Mouse (Mus musculus): ENCODE measurements around the gene Bfar. TPM values are rescaled to one million over a fixed set of nuclear protein-coding genes. Genes with fewer than 3 reads are reported as not detected.
A peak's percentile ranks its signal among the peaks of the same experiment; 100 is the strongest.
"Not testable (repeated sequence)": the region's sequence is repeated elsewhere in the genome, so short reads cannot be mapped to it uniquely, and the experiment has no call there.

Gene Bfar
- total RNA-seq, 1 experiment: 39.4 TPM

DNA sequence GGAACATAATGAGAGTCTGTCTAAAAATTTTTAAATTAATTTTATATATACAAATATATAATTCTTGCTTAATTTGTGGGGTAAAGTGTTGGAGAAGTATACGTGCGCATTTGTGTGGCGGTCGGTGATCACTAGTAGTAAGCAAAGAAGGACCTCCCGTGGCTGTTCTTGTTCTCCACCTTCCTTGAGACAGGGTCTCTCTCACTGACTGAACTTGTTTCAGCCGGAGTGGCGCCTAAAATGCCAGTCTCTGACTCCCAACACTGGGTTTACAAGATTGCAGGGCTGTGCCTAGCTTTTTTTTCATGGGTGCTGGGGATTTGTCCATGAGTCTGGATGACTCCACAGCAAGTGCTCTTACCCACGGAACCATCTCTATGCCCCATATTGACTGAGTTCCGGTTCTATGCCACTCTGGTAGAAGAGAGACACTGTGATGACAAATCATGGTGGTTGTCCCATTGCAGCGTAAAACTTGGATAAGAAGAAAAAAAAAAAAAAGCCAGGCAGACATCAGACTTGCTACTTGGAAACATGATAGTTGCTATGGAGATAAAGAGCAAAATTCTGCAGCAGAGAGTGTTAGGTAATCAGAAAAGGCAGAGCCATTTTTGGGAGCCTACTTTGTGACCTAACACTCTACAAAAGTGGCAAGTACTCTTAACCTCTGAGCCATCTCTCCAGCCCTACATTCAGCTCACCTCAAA is 3.1 kb upstream of the Bfar start:
- Histone ChIP-seq H3K4me3 (ENCODE audit: insufficient read depth in 1 of 2, low read depth in 1 of 2, low read length in 2 of 2, poor library complexity in 1 of 2, severe bottlenecking in 1 of 2) (peak overlapping the region; percentile 75 to 81; a peak in 2 of 4 replicates), H3K4me1 (ENCODE audit: control insufficient read depth in 2 of 2, insufficient read depth in 2 of 2, low read length in 2 of 2, poor library complexity in 1 of 2) (peaks cover 0 to 6% of the 10 kb centered on the region in 2 experiments; a peak in 1 of 4 replicates), H3K9me3 (ENCODE audit: control insufficient read depth, insufficient read depth, low read depth, low read length) (no peaks in the 10 kb centered on the region), H3K9ac (ENCODE audit: insufficient read depth, low read depth, low read length, poor library complexity, severe bottlenecking) (no peak overlapping the region; the same call in 1 of the 2 replicates), H3K36me3 (ENCODE audit: control insufficient read depth, insufficient read depth, low read length, poor library complexity, severe bottlenecking) (peaks cover 1% of the 10 kb centered on the region; the same call in 1 of the 2 replicates), H3K27ac (ENCODE audit: insufficient read depth, low read depth, low read length, poor library complexity, severe bottlenecking) (no peak overlapping the region)
- in situ Hi-C loops (cut with MboI; ENCODE audit: low sequenced_read_pairs in 2 of 2, unreplicated experiment in 2 of 2): no loop called here
- no peak for DNase-seq (ENCODE audit: low read depth, low spot score)
- TF ChIP-seq ZNF384 (IDR thresholded peaks at IDR 0.05; ENCODE audit: low read depth, low read length) (no peak), ZC3H11A (IDR thresholded peaks at IDR 0.05; ENCODE audit: borderline replicate concordance, low read depth, low read length) (no peak), CHD2 (IDR thresholded peaks at IDR 0.05; ENCODE audit: low read depth, low read length) (no peak), MAFK (IDR thresholded peaks at IDR 0.05; ENCODE audit: insufficient read depth, low read depth, low read length) (no peak), HCFC1 (IDR thresholded peaks at IDR 0.05; ENCODE audit: borderline replicate concordance, insufficient read depth, low read length) (no peak)

DNA sequence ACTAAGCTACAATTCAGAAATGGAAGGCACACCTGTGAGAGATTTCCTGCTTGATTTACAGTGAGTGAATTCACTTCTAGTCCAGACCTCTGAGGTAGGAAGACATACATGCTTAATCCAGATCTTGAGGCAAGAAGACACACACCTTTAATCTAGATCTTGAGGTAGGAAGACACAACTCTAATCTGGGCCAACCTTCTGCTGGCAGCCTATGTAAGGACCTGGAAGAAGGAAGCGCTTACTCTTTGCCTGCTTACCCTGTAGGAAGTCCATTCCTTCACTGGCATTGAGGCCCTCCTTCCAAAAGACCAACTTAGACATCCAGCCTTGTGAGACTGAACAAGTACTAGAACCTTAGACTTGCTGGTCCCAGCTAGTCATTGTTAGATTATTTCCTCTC is 2.4 kb upstream of the Bfar start:
- no peak for TF ChIP-seq MAFK (IDR thresholded peaks at IDR 0.05; ENCODE audit: insufficient read depth, low read depth, low read length)
- TF ChIP-seq ZNF384 (IDR thresholded peaks at IDR 0.05; ENCODE audit: low read depth, low read length): no peak
- no peak for TF ChIP-seq ZC3H11A (IDR thresholded peaks at IDR 0.05; ENCODE audit: borderline replicate concordance, low read depth, low read length)
- TF ChIP-seq HCFC1 (IDR thresholded peaks at IDR 0.05; ENCODE audit: borderline replicate concordance, insufficient read depth, low read length): no peak
- no peak for TF ChIP-seq CHD2 (IDR thresholded peaks at IDR 0.05; ENCODE audit: low read depth, low read length)
- no peak overlapping the region for H3K4me3 ChIP-seq (ENCODE audit: insufficient read depth in 1 of 2, low read depth in 1 of 2, low read length in 2 of 2, poor library complexity in 1 of 2, severe bottlenecking in 1 of 2)
- no peaks in the 10 kb centered on the region for H3K9me3 ChIP-seq (ENCODE audit: control insufficient read depth, insufficient read depth, low read depth, low read length)
- no peak overlapping the region for H3K27ac ChIP-seq (ENCODE audit: insufficient read depth, low read depth, low read length, poor library complexity, severe bottlenecking)
- no peak overlapping the region for H3K9ac ChIP-seq (ENCODE audit: insufficient read depth, low read depth, low read length, poor library complexity, severe bottlenecking)
- in situ Hi-C loops (cut with MboI; ENCODE audit: low sequenced_read_pairs in 2 of 2, unreplicated experiment in 2 of 2): no loop called here
- peaks cover 1% of the 10 kb centered on the region; the same call in 1 of the 2 replicates for H3K36me3 ChIP-seq (ENCODE audit: control insufficient read depth, insufficient read depth, low read length, poor library complexity, severe bottlenecking)
- peaks cover 0 to 6% of the 10 kb centered on the region in 2 experiments; a peak in 1 of 4 replicates for H3K4me1 ChIP-seq (ENCODE audit: control insufficient read depth in 2 of 2, insufficient read depth in 2 of 2, low read length in 2 of 2, poor library complexity in 1 of 2)
- no peak for DNase-seq (ENCODE audit: low read depth, low spot score)

DNA sequence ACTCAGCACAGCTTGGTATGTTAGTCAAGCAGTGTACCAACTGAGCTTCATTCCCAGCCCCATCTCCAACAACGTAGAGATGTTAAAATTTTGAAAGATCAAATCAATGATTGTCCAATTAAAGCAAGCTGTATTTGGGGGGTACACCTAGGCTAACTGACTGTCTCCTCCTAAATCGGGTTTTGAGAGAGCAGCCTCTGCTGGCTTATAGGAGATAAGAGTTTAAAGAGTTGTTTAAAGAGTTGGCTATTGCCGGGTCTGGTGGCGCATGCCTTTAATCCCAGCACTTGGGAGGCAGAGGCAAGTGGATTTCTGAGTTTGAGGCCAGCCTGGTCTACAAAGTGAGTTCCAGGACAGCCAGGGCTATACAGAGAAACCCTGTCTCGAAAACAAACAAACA is 762 bp upstream of the Bfar start:
- H3K4me1 ChIP-seq (ENCODE audit: control insufficient read depth in 2 of 2, insufficient read depth in 2 of 2, low read length in 2 of 2, poor library complexity in 1 of 2); H3K9me3 ChIP-seq (ENCODE audit: control insufficient read depth, insufficient read depth, low read depth, low read length); in situ Hi-C loops (cut with MboI; ENCODE audit: low sequenced_read_pairs in 2 of 2, unreplicated experiment in 2 of 2); H3K27ac ChIP-seq (ENCODE audit: insufficient read depth, low read depth, low read length, poor library complexity, severe bottlenecking); H3K9ac ChIP-seq (ENCODE audit: insufficient read depth, low read depth, low read length, poor library complexity, severe bottlenecking); H3K36me3 ChIP-seq (ENCODE audit: control insufficient read depth, insufficient read depth, low read length, poor library complexity, severe bottlenecking); DNase-seq (ENCODE audit: low read depth, low spot score): not testable (repeated sequence)
- H3K4me3 ChIP-seq (ENCODE audit: insufficient read depth in 1 of 2, low read depth in 1 of 2, low read length in 2 of 2, poor library complexity in 1 of 2, severe bottlenecking in 1 of 2): peak overlapping the region in 1 of 2 experiments; percentile 91; a peak in 1 of 4 replicates

DNA sequence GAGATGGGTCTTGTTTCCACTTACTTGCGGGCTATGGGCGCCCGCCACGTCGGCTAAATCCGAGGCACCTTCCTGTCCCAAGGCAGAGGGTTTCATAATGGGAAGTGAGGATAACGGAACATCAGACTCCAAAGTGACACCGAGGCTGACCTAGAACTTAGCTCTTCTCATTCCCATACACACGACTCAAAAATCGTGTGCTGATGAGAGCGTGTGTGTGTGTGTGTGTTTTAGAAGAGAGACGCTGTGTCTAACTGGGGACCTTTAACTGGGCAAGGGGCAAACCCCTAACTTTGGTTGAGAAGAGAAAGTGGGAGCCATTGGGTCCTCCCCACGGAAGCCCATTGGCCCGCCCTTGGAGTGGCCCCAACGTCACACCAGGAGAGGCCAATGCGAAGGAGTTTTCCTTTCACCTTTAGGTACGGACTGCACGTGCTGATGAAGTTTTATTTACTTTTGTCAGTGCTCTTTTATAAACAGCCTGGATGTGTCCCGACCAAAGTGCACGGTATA is 784 bp downstream of the Bfar start:
- Histone ChIP-seq H3K4me1 (ENCODE audit: control insufficient read depth in 2 of 2, insufficient read depth in 2 of 2, low read length in 2 of 2, poor library complexity in 1 of 2) (peaks cover 0 to 3% of the 10 kb centered on the region in 2 experiments; a peak in 1 of 4 replicates), H3K27ac (ENCODE audit: insufficient read depth, low read depth, low read length, poor library complexity, severe bottlenecking) (peak overlapping the region; percentile 34), H3K9ac (ENCODE audit: insufficient read depth, low read depth, low read length, poor library complexity, severe bottlenecking) (peak overlapping the region; percentile 92), H3K36me3 (ENCODE audit: control insufficient read depth, insufficient read depth, low read length, poor library complexity, severe bottlenecking) (peaks cover 3% of the 10 kb centered on the region; the same call in 1 of the 2 replicates), H3K4me3 (ENCODE audit: insufficient read depth in 1 of 2, low read depth in 1 of 2, low read length in 2 of 2, poor library complexity in 1 of 2, severe bottlenecking in 1 of 2) (peak overlapping the region; percentile 80 to 91), H3K9me3 (ENCODE audit: control insufficient read depth, insufficient read depth, low read depth, low read length) (no peaks in the 10 kb centered on the region)
- in situ Hi-C loops (cut with MboI; ENCODE audit: low sequenced_read_pairs in 2 of 2, unreplicated experiment in 2 of 2): no loop called here
- peak; percentile 28 for DNase-seq (ENCODE audit: low read depth, low spot score)
- TF ChIP-seq ZC3H11A (IDR thresholded peaks at IDR 0.05; ENCODE audit: borderline replicate concordance, low read depth, low read length): no peak
- no peak for TF ChIP-seq HCFC1 (IDR thresholded peaks at IDR 0.05; ENCODE audit: borderline replicate concordance, insufficient read depth, low read length)
- TF ChIP-seq ZNF384 (IDR thresholded peaks at IDR 0.05; ENCODE audit: low read depth, low read length): no peak
- no peak for TF ChIP-seq MAFK (IDR thresholded peaks at IDR 0.05; ENCODE audit: insufficient read depth, low read depth, low read length)
- no peak for TF ChIP-seq CHD2 (IDR thresholded peaks at IDR 0.05; ENCODE audit: low read depth, low read length)

Measured in ES-E14 (cell line).